Mouse (Mus musculus): ENCODE data around the gene Cotl1.

Gene Cotl1

DNA sequence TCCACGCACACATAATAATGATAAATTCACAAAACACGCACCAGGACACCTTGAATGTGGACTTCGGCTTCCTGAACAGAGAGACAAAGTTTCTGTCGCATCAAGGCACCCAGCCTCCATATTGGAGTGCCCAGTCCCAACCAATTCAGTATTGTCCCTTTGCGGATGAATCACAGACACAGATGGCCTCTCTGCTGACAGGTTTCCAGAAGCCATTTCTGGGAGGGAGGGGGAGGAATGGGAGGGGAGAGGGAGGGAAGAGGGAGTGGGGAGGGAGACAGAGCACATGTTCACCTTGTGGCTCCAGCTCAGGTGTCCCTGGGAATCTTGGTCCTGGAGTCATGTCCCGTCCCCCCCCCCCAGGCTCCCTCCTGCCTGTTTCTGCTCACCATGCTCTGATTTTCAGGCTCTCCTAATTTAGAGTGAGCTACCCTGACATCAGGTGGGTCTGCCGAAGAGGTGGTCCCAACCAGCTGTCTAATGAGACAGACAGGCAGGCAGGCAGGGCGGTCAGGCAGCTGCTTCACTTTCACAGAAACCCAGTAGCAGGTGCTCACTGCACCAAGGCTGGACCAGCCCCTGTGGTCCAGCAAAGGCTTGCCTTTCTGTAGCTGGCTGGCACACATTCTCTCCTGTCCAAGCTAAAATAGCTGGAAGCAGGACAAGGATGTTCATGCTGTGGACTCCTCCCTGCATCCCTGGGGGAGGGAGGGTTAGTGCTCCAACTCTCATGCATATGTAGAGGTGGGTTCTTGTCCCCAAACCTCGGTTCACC lies 51.5 kb downstream of the Cotl1 start:
- in situ Hi-C loops (cut with MboI, MseI), result no loop called here

DNA sequence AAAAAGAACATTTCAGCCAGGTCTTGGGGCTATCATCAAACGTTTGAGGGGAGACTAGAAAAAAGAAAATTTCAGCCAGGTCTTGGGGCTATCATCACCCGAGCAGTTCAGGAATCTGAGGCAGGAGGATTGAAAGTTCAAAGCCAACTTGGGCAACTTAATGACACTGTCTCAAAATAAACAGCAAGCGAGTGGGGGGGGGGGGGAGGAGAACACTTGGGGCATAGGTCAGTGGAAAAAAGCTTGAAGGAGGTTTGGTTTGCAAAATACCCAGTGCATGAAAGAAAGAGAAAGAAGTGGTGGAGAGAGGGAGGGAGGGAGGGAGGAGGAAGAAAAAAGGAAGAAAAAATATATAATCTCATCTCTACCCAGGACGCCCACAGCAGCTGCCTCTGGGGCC lies 53.0 kb downstream of the Cotl1 start:
- in situ Hi-C loops (cut with MboI, MseI), result no loop called here

DNA sequence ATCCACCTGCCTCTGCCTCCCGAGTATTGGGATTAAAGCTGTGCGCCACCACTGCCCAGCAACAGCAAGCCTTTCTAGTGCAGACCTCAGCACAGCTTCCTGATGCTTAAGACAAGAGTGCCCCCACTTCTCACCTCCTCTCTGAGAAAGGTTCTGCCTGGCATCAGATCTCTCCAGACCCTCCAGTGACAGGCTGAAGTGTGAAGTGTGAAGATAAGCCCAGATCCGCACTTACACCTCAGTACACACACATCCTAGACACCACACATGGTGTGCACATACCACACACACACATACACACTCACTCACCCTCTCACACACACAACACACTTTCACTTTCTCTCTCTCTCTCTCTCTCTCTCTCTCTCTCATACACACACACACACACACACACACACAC lies 53.5 kb downstream of the Cotl1 start:
- in situ Hi-C loops (cut with MboI, MseI), result no loop called here

DNA sequence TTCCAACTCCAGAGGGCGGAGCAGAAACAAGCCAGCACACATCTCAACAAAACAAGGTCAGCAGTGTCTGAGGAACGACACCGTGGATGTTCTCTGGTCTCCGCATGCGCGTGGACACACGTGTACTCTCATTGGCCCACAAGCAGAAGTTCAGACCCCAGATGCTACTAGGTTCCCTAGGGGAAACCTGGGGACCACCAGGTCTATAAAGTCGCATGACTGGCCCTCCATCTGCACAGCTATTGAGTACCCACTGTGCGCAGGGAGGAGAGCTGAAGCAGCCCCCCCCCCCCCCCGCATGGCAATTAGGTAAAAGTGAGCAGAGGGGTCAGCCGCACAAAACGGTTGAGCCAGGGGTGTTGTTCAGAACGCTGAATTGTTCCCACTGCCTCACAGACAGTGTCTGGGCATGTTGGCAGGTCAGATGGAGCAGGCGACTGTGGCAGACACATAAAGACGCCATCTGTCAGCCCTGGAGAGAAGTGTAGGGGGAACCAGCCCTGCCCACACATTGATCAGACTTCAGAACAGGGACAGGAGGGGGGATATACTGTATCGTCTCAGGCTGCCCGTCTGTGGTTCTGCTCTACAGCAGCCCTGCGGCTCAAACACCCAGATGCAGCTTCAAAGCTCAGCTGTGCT lies 54.5 kb downstream of the Cotl1 start:
- in situ Hi-C loops (cut with MboI, MseI), result no loop called here

DNA sequence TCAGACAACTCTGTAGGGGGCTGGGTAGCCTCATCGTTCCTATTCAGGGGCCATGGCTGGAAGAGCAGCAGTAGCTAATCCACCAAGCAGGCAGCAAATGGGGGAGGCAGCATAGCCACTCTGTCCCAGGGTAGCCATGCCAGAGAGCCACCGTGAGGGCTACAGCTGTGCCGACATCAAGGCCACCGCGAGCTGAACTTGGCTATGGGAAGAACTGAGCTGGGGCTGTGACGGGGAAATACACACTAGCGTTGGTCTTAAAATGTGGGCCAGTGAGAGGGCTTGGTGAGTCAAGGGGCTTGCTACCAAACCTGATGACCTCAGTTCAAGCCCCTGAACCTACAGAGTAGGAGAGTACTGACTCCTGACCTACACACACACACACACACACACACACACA lies 55.7 kb downstream of the Cotl1 start:
- in situ Hi-C loops (cut with MboI, MseI), result no loop called here

DNA sequence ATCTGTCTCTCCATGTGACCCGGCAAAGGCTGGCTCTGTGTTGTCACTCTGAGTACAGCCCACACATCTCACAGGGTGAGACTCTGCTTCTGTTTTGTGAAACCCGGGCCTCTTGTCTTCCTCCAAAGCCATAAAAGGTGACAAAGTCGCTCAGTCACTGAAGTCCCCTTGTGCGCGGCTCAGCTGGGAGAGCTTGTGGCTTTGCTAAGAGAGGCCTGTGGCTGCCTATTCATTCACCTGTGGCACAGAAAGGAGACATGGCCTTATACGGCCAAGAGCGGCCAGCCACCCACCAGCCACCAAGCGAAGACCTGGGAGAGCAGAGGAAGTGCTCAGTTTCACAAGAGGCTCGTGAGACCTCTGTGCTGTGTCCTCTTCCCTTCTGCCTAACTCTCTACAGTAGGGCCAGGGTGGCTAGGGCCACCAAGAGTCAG lies 56.2 kb downstream of the Cotl1 start:
- in situ Hi-C loops (cut with MboI, MseI), result no loop called here

DNA sequence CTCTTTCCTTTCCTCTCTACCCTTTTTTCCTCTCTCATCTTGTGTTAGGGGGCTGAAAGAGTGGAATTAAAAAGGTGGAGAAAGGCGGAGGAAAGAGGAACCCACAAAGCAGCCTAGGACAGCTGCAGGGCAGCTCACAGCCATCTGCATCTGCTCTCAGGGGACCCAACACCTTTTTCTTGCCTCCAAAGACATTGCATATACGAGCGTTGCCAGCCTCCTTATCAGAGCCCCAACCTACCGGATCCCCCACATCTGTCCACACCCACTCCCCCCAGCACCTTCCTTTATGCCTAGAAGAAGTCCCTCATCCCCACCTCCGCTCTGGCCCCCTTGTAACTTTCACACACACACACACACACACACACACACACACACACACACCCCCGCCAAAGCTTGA lies 56.8 kb downstream of the Cotl1 start:
- in situ Hi-C loops (cut with MboI, MseI), result no loop called here

DNA sequence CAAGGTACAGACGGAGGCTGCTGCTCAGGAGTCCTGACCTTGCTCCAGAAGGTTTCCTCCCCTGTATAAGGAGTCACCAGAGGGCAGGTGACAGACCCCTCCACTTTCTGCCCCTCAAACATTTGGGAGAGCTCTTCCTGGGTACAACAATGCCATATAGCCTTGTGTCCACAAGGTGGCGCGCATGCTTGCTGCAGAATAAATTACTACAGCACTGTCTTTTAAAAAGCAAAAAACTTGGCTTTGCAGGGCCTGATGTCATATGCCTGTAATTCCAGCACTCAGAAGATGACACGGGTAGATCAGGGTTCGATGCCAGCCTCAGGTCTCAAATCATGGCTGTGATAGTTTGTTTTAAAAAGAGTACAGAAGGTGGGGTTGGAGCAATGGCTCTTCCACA lies 57.6 kb downstream of the Cotl1 start:
- in situ Hi-C loops (cut with MboI, MseI), result no loop called here

DNA sequence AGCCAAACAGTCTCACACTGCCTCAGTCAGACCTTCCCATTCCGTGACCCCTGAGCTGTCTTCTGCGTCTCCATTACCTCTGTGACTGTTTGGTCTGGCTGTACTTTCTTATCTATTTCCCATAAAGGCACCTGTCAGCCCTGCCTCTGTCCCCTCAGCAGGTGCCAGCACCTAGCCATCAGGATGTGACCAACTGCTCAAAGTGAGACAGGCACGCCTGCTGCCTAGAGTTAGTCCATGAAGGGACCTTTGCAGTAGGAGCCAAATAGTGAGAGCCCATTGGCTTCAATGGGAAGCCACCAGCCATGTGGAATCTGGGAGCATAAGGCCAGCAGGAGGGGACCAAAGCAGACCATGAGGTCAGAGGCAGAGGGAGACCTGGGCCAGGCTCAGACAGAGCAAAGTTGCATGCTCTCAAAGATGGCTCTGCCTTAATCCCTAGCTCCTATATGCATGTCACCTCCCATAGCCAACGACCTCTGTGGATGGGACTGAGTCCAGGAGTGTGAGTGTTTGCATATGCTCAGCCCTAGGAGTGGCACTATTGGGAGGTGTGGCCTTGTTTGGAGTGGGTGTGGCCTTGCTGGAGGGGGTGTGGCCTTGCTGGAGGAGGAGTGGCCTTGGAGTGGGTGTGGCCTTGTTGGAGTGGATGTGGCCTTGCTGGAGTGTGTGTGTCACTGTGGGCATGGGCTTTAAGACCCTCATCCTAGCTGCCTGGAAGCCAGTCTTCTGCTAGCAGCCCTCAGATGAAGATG lies 59.1 kb downstream of the Cotl1 start:
- in situ Hi-C loops (cut with MboI, MseI), result no loop called here

DNA sequence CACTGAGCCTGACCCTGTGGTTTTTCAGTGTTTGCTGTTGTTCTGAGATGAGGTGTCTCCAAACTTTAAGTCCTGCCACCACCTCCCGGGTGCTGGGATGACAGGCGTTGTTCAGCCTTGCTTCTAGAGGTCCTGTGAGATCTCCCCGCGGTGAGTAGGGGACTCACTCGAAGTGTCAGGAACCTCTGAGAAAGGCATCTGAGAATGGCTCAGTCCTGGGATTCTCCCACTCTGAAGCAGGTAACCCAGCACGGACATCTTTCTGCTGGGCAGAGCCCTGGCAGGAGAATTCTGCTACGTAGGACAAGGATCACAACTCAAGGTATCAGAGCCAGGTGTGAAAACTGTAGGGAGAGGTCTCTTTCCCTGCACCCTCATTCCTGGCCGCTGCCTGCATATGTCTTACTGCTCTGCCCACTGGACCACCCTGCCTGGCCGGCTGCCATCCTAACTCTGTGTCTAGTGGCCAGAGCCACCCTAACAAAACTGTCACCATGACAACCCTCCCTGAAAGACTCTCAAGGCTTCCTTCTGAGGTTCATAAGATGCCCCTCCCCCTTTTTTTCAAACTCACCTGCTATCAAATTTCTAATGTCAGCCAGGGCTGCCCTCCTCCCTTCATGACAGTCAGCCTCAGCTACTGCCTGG lies 59.8 kb downstream of the Cotl1 start:
- in situ Hi-C loops (cut with MboI, MseI), result no loop called here

DNA sequence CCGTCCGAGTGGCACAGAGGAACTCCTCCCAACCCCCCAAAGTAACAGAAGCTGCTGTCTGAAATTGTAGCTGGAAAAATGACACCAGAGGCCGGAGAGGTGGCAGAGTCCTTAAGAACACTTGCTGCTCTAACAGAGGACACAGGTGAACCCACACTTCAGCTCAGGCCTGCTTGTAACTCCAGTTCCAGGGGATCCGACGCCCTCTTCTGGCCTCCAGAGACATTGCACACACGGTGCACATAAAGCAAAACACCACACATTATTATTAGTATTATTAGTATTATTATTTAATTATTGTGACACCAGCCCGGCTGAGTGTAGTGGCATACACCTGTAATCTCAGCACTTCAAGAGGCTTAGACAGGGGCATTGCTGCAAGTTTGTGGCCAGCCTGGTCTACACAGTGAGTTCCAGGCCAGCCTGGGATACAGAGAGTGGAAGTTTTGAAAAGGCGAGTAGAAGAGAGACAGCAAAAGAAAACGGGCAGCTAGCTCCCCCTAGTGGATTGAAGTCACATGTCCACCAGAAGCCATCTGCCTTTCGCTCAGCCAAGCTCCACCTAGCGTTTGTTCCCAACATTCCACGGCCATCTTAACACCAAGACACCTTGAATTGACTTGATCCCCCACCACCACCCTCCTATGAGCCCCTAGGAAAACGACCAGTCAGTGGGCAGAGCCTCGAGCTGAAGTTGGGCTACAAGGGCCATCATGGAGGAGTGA lies 61.2 kb downstream of the Cotl1 start:
- in situ Hi-C loops (cut with MboI, MseI), result loop anchor here (5.0 kb wide), 2 partner anchors 63 to 92 kb away; partner anchors contain the start of gene Cotl1

DNA sequence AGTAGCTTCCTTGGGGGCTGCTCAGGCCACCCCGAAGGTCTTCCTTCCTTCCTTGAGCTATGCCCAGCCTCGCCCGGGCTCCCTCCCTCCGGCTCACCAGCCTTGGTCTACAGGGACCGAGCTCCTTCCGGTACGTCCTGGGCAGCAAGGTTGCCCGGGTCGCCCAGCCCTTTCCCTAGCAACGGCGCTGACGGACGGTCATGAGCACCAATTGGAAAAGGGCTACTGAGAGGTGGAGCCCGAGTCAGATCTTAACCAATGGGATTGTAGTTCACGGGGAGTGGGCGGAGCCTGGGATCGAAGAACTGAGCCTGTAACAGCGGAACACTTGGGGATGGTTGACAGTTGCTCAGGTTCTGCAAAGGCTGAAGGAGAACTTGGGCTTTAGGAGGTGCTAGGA lies 62.1 kb downstream of the Cotl1 start, which contains the start of gene Tldc1:
TSS of gene Tldc1 (minus strand) at position 154 of the 400 bp plus-strand sequence.
- in situ Hi-C loops (cut with MboI, MseI), result loop anchor here (5.0 kb wide), 2 partner anchors 64 to 91 kb away; partner anchors contain the start of gene Cotl1

DNA sequence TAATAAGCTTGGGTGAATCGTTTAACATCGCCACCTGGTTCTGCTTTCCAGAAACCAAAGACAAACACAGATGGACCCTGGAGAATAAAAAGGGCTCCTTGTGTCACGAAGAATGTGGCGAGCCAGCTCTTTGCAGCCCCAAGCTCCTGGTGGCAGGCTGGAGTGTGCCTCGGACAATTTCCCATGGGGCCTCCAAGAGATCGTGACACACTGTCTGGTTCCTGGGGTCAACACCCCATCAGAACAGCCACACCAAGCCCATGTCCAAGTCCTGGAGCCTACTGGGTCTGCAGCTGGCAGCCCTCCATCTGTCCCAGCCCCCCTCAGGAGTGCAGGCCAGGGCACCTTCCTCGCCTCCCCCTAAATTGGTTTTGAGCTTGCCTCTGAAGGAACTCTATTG lies 62.6 kb downstream of the Cotl1 start:
- in situ Hi-C loops (cut with MboI, MseI), result loop anchor here (5.0 kb wide), 2 partner anchors 65 to 90 kb away; partner anchors contain the start of gene Cotl1

DNA sequence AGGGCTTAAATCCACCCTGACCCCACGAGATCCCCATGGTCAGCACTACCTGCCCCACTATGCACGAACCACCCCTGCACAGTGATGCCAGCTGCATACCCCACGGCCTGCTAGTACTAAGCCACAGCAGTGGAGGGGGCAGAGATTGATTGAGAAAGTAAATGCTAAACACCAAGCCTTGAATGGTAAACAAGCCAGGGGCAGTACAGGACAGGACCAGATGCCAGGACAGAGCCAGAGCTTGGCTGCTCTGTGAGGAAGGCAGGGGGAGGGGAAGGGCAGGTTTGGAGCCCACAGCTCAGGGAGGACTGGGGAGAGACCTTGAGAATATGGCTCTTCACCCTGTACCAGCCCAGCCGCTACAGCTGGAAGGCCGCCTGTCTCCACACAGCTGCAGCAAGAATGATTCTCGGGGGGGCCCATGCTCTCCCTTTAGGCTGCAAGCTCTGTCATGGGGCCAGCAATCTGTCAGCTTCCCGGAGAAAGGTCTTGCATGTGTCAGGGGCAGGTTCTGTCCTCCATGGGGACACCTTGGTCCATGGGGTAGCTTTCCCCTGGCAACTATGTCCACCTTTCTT lies 63.6 kb downstream of the Cotl1 start:
- in situ Hi-C loops (cut with MboI, MseI), result loop anchor here (5.0 kb wide), 2 partner anchors 66 to 89 kb away; partner anchors contain the start of gene Cotl1

DNA sequence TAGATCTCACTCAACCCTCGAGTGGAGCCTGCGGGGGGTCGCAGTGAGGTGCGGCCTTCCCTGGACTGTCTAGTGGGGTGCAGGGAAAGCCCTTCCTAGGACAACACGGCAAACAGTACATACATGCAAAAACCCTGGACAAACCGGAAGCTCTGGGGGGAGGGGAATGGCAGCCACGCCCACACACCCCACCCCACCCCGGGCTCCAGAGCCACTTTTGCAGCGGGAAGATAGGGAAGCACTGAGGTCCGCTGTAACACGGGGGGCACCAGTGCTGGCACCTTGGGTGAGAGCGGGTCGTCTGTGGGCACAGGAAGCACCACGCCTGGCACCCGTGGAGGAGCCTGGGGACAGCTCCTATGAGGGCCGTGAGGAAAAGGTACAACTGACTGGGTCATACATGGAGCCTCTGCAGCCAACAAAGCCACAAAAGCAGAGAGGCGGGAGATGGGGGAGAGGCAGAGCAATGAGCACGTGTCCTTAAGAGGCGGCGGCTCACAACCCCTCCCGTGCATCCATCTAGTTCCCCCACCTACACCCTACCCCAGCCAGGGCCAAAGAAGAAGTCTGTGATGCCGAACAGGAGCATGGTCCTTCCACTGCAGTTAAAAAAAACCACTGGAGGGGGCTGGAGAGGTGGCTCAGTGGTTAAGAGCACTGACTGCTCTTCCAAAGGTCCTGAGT lies 74.4 kb downstream of the Cotl1 start:
- in situ Hi-C loops (cut with MboI, MseI), result no loop called here

DNA sequence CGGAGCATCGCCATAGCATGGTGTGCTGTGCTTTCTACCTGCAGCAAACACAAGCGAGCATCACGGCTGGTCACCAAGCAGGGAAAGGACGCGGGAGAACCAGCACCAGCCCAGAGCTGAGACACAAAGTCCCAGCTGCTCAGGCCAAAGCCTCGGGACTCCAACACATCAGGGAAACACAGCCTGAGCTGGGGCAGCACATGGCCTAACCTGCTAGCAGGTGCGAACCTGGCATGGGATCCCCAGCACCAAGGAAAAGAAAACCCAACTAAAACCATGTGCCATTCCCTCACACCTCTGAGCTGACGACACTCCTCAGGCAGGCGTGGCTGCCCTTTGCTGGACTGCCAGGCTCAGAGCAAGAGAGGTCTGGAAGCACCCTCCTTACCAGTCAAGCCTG lies 75.0 kb downstream of the Cotl1 start:
- in situ Hi-C loops (cut with MboI, MseI), result no loop called here

DNA sequence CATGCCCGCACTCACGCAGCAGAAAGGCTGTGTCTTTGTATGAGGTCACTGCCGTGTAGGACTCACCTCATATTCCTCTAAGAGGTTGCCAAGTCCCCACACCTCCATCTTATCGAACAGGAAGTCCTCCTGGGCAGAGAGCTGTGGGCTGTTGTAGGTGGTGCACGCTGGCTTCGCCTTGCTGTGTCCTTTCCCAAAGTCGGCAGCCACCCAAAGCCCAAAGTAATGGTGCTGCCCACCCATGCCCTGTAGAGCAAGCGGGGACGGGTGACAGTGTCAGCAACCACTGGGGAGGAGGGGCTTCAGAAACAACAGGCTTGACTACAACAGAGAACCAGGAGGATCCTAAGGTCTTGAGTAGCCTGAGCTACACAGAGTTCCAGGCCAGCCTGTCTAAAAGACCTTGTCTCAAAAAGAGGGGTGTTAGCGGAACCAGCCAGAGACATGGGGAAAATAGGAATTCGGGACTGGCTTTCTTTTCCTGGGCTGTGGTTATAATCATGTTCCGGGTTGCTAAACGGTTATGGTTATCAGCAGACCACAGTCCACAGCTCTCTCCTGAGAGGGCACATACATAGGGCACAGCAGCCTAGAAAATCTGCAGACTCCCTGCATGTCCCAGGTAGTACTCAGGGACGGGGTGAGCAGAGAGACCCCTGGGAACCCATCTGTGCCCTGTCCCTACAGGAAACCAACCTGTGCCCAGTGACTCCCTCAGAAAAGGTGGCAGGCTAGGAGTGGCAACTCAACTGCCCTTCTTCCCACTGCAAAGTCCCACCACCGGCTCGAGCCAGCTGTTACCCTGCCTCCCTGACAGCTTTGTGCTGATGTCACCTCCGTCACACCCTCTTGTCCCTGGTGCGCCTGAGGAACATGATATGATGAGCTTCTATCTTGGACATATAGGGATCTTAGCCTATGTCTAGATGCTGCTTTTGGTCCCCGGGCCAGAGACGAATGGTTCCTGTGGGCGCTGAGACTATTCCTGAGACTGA lies 77.8 kb downstream of the Cotl1 start:
- in situ Hi-C loops (cut with MboI, MseI), result no loop called here

DNA sequence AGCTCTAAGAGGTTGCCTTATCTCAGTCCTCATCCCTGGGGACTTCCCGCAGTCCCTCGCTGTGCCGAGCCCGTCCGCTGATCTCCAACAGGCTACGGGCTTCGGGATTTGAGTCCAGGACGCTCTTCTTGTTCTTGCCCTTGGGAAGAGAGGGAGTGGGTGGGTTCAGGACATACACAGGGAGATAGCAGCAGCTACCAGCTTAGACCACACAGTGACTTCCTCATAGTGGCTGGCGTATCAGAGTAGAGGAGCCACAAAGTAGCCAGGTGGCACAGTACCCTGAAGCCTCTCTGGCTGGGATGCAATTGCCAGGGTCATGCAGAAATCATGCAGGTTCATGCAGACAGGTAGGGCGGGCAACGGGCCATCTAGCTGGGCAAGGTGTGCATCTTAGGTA lies 78.7 kb downstream of the Cotl1 start:
- in situ Hi-C loops (cut with MboI, MseI), result no loop called here

All from T-helper 2 cell (primary cell).